Mouse (Mus musculus): ENCODE data around the gene Apbb1ip. TPM values are rescaled to one million over a fixed set of nuclear protein-coding genes. Genes with fewer than 3 reads are reported as not detected.

Gene Apbb1ip
- polyA plus RNA-seq, 1 experiment = 0.74 TPM

GRCm38 (mm10) chr2:22895282-22896273 lies 121.7 kb downstream of the Apbb1ip start, which contains the start of gene Pdss1:
TSS of gene Pdss1 (plus strand) at chr2:22895522.
- peak; percentile 96 for DNase-seq (ENCODE audit: low read depth)
- TF ChIP-seq CTCF (IDR thresholded peaks at IDR 0.05; ENCODE audit: borderline replicate concordance, extremely low read depth, insufficient read depth, insufficient read length) (no peak), POLR2A (IDR thresholded peaks at IDR 0.05; ENCODE audit: borderline replicate concordance, extremely low read depth, insufficient read depth, insufficient read length, poor library complexity, severe bottlenecking) (no peak; the same call in 1 of the 2 replicates)

GRCm38 (mm10) chr2:22903947-22904346 lies 130.1 kb downstream of the Apbb1ip start:
- no peak for TF ChIP-seq CTCF (IDR thresholded peaks at IDR 0.05; ENCODE audit: borderline replicate concordance, extremely low read depth, insufficient read depth, insufficient read length)
- TF ChIP-seq POLR2A (IDR thresholded peaks at IDR 0.05; ENCODE audit: borderline replicate concordance, extremely low read depth, insufficient read depth, insufficient read length, poor library complexity, severe bottlenecking) = no peak
- DNase-seq (ENCODE audit: low read depth) = no peak

- DNase-seq (ENCODE audit: low read depth) = no peak
- TF ChIP-seq POLR2A (IDR thresholded peaks at IDR 0.05; ENCODE audit: borderline replicate concordance, extremely low read depth, insufficient read depth, insufficient read length, poor library complexity, severe bottlenecking) (no peak), CTCF (IDR thresholded peaks at IDR 0.05; ENCODE audit: borderline replicate concordance, extremely low read depth, insufficient read depth, insufficient read length) (no peak)
These were observed 140.5 kb downstream of the Apbb1ip start for GRCm38 (mm10) chr2:22914421-22914820.

GRCm38 (mm10) chr2:22918651-22919050 lies 144.8 kb downstream of the Apbb1ip start:
- peak; percentile 58 for DNase-seq (ENCODE audit: low read depth)
- TF ChIP-seq CTCF (IDR thresholded peaks at IDR 0.05; ENCODE audit: borderline replicate concordance, extremely low read depth, insufficient read depth, insufficient read length) (no peak), POLR2A (IDR thresholded peaks at IDR 0.05; ENCODE audit: borderline replicate concordance, extremely low read depth, insufficient read depth, insufficient read length, poor library complexity, severe bottlenecking) (no peak)

Other genes starting within 250 kb of the Apbb1ip start
- gene Gad2, start 151.9 kb upstream of the Apbb1ip start, polyA plus RNA-seq (2012; rRNA removed) = 40.0 and 49.5 TPM in 2 replicates
- 27.7 and 28.7 TPM in 2 replicates for gene Pdss1, start 121.4 kb downstream of the Apbb1ip start, polyA plus RNA-seq (2012; rRNA removed)

All from brain, embryonic 14.5 days (tissue).